Comparison of ENCODE assay signal across 13 mouse cellular contexts in genomic region chr11:62086648-62087047, GRCm38 (mm10).
"Had no signal": no experiment of that assay in that cellular context is flagged by ENCODE, and none has a peak within 500 bp of the region (broad histone marks: within the 10 kb centered on the region; RNA-seq: fewer than 3 reads in every experiment).

No protein-coding gene starts in this region.

- ATAC-seq: liver, postnatal 0 days; midbrain, embryonic 13.5 days had no signal

- H3K4me3 ChIP-seq: kidney, embryonic 15.5 days; limb, embryonic 12.5 days; lung, embryonic 15.5 days; midbrain, embryonic 13.5 days; neural tube, embryonic 12.5 days had no signal

- H3K27ac ChIP-seq: kidney, embryonic 15.5 days; limb, embryonic 12.5 days; lung, embryonic 15.5 days; macrophage; midbrain, embryonic 13.5 days; neural tube, embryonic 12.5 days; stomach, postnatal 0 days had no signal

- H3K36me3 ChIP-seq: kidney, embryonic 15.5 days; limb, embryonic 12.5 days; lung, embryonic 15.5 days; midbrain, embryonic 13.5 days; neural tube, embryonic 12.5 days had no signal

- DNase-seq: kidney, postnatal 25 days; layer of hippocampus, adult 9-11 months; layer of hippocampus, postnatal 36 days; liver, postnatal 0 days; lung, postnatal 14 days; thymus, postnatal 4 days had no signal

- H3K9me3 ChIP-seq: kidney, embryonic 15.5 days; limb, embryonic 12.5 days; lung, embryonic 15.5 days; midbrain, embryonic 13.5 days; neural tube, embryonic 12.5 days had no signal

- H3K9ac ChIP-seq: kidney, embryonic 15.5 days; limb, embryonic 12.5 days; liver, postnatal 0 days; lung, embryonic 15.5 days; midbrain, embryonic 13.5 days; neural tube, embryonic 12.5 days had no signal

- H3K4me1 ChIP-seq: midbrain, embryonic 13.5 days; neural tube, embryonic 12.5 days had no signal

- H3K27me3 ChIP-seq: kidney, embryonic 15.5 days; limb, embryonic 12.5 days; lung, embryonic 15.5 days; midbrain, embryonic 13.5 days; neural tube, embryonic 12.5 days had no signal

- H3K4me2 ChIP-seq: kidney, embryonic 15.5 days; limb, embryonic 12.5 days; lung, embryonic 15.5 days; midbrain, embryonic 13.5 days; neural tube, embryonic 12.5 days had no signal
